Mouse (Mus musculus): ENCODE results near the gene Mthfd1l.

Mthfd1l gene

DNA sequence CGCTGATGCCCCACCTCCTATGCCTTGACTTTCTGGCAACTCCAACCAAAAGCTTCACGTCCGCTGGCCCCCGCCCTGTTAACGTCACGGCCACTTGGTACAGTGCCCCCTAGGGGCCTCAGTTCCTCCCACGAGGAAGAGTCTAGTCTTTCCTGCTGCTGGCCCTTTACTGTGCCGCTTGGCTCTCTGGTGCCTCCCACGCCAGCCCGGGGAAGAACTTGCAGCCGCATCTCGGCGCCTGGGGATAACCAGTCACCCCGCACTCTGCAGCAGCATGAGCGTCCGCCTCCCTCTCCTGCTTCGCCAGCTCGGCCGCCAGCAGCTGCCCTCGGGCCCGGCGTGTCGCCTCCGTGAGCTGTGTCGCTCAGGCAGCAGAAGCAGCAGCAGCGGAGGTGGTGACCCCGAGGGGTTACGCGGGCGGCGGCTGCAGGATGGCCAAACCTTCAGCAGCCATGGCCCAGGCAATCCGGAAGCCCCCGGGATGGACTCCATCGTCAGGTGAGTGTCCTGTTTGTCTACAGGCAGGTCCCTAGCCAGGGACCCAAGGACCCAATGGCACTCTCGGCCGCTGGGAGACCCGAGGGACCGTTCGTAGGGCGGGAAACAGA, at the start of gene Mthfd1l:
TSS of gene Mthfd1l (plus strand) at position 138 of the 608 bp plus-strand sequence.
- peak; percentile 88 for DNase-seq (ENCODE audit: low spot score)

DNA sequence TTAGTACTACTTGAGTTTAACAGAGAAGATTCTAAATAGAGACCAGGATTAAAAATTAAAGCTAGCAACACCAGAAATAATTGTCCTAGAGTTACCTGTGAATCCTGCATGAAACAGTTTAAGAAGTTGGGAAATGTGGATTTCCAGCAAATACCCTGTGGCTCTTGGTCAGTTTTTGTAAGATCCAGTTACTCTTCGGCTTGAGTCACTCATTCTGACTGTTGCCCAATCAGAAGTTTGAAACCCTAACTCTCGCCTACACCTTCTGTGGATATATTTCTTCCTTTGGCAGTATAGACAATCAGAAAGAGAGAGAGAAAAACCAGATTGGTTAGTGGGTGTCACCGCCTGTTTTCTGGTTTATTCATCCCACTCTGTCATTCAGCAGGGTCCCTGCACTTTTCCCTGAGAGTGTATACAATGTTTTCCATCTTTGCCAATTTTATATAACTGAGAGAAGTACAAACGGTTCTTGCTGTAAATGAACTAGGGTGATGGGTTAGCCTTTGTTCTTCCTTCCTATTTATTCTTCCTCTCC, 44.8 kb upstream of the Mthfd1l start:
- no peak for DNase-seq (ENCODE audit: low spot score)

DNA sequence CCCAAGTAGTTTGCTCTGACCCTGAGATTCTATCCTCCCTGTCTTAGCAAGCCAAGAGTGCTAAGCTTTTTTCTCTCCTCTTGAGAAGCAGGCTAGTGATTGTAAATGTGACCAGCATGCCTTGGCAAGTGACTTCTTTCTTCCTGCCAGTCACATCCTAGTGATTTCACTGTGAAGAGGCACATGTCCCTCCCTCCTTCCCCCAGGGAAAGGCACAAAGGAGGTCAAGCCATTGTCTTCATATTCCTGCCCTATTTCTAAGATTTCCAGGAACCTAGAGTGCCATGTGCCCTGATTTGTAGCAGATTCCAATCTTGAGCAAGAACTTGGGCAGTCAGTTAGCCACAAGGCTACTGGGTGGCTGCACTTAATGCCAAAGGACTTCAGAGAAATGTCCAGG, 41.1 kb upstream of the Mthfd1l start:
- no peak for DNase-seq (ENCODE audit: low spot score)

DNA sequence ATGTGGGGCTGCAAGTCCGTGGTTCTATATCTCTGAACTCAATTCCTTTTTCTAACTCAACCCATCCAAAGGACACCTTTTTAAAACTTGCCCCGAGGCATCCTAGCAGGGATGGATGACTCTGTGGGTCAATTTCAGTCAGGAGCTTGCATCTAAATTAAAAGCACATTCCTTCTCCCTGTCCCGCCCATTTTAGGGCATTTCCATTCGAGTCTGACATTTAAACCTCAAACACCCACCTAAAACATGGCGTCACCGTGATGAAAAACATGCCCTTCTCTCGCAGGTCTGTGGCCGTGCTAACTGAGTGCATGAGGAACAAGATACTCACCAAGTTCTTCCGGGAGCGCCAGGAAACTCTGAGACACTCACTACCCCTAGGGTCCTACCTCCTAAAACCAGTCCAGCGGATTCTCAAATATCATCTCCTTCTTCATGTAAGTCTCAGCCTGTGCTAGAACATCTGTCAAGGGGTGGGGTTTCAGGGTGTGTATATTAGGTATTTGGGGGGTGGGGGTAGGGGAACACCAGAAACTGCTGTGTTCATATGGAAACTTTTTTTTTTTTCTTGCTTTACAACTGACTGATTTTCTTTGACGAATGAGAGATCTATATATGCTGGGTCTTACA, 39.5 kb upstream of the Mthfd1l start:
- no peak for DNase-seq (ENCODE audit: low spot score)

DNA sequence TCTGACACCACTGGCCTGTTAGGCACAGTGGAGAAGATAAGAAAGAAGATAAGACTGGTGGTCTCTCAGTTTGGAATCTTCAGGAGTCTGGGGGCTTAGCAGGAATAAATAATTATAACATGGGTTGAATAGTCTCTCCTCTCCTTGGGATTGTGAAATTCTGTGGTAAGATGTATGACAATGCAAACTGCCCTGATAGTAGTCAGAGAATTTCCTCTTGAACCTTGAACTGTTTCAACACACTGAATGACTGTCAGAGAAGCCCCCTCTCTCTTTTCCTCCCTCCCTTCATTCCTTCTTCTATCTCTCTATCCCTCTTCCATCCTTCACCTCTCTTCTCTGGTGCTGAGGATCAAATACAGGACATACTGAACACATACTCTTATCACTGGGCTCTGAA, 36.1 kb upstream of the Mthfd1l start:
- no peak for DNase-seq (ENCODE audit: low spot score)

DNA sequence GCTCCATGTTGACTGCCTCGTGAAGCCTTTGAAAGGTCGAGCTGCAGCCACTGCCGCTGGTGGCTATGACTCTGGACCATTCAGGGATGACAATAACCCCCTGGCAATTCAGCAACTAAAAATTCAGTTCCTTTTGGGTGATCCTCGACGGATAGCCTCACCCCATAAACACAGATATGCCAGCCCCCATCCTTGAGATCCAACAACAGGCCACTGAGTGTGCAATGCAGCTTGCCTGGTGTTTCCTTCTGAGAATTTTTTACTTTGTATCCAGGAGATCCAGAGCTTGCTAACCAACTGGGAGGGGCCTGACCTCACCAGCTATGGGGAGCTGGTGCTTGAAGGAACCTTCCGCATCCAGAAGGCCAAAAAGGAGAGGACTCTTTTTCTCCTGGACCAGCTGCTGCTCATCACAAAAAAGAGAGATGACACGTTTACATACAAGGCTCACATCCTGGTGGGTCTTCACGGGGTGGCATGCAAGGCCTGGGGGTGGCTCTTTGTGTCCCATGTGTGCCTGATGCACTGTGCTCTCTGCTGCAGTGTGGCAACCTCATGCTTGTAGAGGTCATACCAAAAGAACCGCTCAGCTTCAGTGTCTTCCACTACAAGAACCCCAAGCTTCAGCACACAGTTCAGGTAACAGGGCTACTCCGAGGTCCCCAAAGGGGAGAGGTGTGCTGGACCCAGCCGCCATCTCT, 32.9 kb upstream of the Mthfd1l start:
- DNase-seq (ENCODE audit: low spot score), result no peak

DNA sequence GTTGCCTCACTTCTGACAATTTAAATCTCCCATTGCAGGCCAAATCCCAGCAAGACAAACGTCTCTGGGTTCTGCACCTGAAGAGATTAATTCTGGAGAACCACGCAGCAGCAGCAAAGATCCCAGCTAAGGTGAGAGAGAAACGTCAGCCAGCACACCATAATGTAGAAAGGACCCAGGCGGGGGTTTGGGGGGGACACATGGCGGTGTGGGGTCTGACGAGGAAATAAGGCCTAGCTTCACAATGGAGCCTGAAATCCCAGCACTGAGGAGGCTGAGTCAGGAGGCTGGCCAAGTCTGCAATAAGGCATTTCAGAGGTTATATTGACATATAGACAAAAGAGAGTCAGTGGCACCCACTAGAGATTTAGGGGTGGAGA, 32.3 kb upstream of the Mthfd1l start:
- no peak for DNase-seq (ENCODE audit: low spot score)

DNA sequence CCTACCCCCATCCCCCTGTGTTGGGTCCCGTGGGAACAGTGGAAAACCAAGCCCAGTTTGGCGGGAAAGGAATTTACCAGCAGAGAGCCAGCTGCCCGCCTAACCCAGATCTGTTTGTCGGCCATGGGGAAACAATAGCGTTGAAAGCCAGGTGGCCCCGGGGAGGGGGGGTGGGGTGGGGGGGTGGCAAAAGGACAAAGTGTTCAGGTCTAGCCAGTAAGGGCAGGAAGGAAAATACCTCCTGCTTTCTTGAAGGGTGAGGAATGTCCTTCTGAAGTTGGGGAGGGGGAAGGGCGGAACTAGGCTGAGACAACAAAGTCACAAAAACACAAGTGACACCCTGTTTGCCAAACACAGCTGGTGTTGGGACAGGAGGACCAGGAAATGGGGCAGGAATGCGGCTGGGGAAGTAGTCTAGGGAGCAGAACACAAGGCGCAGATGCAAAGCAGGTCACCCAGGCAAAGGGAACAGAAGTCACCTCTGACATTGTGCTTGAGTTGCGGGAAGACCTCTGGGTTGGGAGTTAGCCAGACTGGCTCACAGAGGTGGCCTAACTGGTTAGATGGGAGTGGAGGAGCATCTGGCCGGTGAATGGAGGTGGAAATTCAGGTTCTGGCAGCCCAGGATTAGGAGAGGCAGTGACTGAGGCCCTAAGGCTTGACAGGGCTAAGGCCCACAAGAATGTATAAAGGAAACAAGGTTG, 31.7 kb upstream of the Mthfd1l start:
- peak; percentile 73 for DNase-seq (ENCODE audit: low spot score)

DNA sequence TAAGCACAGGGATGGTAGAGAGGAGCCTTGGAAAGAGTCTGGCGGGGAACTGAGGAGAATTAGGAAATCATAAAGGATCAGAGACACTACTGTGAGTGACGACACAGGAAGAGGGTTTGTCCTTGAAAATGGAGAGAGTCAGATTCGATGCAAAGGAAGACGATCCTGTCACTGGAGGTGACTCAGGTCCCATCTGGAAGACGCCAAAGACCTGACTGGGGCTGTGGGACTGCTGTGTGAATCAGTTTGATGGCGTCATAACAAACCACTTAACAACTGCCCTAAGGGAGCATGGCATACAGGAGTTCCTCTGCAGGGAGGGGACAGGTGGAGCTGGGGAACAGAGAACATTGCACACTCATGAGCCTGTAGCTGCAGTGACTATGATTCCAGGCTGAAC, 30.6 kb upstream of the Mthfd1l start:
- DNase-seq (ENCODE audit: low spot score), result no peak

DNA sequence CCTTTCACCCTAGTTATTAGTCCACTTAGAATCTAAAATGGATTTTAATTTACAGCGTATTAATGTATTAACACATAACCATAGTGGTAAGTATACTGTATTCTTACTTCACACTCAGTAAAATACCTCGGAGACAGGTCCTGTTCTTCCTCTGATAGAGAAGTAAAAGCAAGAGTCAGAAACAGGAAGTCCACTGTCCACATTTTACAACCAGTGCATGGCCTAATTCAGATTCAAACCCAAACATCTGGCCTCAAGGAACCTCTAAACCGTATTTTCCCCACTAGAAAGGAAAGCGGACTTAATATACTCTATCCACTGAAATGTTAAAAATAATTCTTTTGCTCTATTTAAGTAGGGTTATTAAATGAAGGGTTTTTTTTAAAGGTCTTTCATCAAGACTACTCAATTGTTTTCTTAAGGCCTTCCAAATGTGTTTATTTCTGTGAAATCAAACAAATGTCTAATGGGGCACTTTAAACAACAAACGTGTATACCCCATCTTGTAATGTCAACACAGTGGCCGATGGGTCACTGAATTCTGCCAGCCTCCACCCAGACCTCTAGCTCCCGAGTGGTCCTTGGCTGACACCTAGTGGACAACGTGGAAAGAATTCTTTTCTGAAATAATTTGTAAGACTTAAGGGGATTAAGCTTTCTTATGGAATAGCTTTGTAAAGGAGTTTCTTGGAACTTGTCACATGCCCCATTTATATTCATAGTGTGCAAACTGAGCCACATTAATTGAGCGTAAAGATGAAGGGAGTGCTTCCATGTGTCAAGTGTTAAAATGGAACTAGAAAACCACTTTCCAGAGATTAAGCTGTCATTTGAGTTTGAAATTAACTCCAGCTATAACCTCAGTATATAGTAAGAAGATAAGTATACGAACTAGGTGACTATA, 29.2 kb upstream of the Mthfd1l start:
- peak; percentile 88 for DNase-seq (ENCODE audit: low spot score)

DNA sequence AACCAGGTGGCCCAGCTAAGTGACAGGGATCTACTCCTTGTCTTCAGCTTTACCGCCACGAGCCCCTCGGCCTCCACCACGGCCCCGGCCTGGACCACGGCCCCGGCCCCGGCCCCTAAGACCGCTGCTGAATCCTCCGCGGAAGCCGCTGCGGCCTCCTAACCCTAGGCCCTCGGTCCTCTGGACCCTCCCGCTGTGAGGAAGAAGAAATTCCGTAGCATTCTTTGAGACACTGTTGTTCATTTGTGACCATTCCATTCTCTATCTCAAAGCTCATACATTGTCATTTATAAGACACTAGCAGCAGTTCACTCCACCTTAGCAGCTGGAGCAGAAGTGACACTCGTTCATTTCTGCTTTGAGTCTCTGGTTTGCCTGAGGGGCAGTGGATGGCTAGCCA, 26.0 kb upstream of the Mthfd1l start:
- no peak for DNase-seq (ENCODE audit: low spot score)

DNA sequence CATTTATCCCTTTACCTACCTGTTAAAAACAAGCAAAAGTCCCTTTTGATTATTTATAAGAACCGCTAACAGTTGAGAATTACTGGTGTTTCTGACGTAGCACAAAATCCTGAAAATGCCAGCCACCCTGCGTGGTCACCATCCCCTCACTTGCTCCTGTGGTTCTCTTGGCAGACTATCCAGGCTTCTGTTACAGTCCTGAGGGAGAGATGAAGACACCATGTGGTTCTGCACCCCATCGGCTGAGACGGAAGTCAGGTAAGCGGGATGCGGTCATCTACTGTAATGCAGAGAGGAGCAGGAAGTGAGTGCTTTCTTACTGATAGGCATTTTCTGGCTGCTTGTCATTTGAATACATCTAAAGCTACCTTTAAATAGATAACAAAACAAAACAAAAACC, 25.6 kb upstream of the Mthfd1l start:
- DNase-seq (ENCODE audit: low spot score), result no peak

DNA sequence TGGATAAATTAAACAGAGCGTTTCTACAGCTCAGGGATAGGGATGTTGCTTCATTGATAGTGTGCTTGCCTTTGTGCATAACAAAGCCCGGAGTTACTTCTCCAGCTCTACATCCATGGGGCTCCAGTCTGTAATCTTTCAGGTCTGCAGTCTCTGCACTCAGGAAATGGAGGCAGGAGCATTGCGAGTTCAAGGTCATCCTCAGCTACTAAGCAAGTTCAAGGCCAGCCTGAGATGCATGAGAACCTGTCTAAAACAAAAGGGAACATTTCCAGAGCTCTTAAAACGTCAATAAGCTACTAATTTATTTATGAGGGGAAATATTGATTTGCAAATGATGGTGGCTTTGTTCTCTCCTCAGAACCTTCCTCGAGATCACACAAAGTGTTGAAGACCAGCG, 23.6 kb upstream of the Mthfd1l start:
- DNase-seq (ENCODE audit: low spot score), result no peak

DNA sequence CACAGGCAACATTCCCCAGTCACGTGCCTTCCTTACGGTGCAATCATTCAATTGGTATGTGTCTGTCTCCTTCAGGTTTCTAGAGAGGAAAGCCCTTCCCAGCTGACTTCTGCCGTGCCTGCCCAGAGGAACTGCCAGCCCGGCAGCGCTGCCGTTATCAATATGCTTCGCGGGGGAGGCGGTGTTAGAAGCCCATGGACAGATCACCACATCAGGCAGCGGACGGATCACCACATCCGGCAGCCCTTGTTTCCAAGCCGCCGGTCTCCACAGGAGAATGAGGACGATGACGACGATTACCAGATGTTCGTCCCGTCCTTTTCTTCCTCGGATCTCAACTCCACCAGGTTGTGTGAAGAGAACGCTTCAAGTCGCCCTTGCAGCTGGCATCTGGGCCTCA, 16.4 kb upstream of the Mthfd1l start:
- no peak for DNase-seq (ENCODE audit: low spot score)

DNA sequence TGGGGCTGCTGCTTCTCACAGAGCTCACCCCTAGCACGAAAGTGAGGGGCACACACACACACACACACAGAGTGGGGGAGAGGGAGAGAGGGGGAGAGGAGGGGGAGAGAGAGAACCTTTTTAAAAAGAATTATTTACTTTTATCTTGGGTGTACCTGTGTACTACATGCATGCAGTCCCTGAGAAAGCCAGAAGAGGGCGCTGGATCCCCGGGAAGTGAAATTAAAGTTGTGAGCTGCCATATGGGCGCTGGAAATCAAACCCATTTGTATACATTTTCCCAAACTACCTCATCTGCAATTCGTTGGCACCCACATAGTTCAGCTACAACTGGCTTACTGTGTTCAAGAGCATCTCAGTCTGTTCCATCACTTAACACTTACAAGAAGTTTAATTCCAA, 14.3 kb upstream of the Mthfd1l start:
- DNase-seq (ENCODE audit: low spot score), result no peak

DNA sequence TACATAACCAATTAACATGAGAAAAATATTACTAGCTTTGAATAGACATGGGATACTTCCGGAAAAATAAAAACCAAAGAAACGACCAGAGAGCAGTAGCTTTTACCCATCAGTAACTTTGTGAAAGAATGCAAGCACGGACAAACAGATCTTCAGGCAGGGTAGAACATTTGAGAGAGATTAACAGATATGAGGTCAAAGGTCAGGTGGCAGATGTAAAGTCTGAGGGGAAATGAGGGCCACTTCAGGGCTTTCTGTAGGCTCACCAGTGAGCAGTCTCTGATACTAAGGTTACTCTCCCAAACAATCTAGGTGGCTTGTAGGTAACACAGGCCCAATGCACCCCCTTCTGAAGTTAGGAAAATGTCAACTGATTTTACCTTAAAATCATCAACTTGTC, 3.9 kb upstream of the Mthfd1l start:
- DNase-seq (ENCODE audit: low spot score), result peak; percentile 63

DNA sequence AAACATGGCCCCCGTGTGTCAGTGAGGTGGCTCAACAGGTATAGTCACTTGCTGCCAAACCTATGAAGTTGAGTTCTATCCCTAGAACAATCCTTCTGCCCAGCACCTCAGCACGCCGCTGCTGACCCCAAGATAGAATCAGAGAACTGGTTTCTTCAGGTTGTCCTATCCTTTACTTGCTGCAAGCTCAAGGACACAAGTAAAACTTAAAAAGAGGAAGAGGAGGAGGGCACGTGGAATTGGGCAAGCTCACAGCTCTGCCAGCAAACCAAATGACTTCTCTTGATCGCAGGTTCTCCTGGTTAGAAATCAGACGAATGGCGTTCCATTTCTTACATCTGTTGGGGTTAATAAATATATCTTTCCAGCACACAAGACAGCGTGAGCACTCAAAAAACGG, 681 bp upstream of the Mthfd1l start:
- no peak for DNase-seq (ENCODE audit: low spot score)

DNA sequence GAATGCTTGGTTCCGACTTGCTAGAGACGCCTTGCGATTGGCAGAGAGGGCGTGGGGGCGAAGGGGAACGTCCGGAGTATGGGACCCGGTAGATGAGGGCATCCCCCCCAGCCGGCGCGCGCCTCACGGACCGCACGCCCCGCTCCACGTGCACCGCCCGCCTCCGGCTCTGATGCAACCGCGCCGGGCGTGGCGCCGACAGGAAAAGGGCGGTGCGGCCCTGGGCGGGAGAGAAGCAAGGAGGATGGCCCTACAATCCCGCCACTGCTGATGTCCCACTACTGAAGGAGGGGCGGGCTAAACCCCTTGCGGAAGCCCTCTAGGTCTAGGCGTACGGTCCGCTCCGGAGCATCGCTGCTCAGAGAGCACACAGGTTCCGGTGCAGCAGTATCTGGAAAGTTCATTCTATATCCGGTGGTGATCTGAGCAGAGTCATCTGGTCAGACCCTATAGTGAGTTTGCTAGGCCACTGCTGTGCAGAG, 712 bp downstream of the Mthfd1l start:
- DNase-seq (ENCODE audit: low spot score), result peak; percentile 94

DNA sequence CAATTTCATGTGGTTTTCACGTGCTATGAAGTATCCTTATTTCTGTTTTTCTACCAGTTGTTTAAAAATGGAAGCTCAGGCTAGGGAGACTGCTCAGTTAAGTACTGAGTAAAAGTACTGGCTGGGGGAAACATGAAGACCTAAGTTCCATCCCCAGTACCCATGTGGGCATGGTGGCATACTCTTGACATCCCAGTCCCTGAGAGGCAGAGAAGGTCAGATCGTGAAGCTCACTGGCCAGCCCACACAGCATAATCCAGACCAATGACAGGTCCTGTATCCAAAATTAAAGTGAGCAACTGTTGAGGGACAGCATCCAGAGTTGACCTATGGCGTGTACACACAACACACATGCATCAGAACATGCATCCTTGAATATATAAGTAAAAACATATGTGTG, 1.5 kb downstream of the Mthfd1l start:
- DNase-seq (ENCODE audit: low spot score), result no peak

DNA sequence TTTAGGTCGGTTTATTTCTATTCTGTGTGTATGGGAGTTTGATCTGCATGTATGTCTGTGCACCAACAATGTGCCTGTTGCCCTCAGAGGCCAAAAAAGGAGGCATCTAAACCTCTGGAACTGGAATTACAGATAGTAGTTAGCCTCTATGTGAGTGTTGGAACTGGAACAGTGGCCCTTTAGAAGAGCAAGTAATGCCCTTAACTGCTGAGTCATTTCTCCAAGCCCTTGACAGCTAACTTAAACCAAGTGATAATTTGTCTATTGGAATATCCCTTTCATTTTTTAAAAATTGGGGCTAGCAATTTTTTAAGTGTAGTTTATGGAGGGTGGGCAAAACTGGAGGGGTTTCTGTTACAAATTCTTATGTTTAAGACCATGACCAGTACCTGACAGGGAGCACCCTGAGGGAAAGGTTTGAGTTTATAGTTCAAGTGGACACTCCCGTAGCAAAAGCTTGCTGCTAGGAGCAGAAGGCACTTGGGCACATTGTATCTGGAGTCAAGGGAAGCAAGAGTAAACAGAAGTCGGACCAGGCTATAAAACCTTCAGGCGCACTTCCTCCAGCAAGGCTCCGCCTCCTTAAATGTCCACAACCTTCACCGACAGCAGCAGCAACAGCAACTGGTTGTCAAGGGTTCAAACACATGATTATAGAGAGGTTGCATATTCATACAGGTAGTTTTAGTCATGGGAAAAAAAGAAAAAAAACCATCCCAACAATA, 3.1 kb downstream of the Mthfd1l start:
- no peak for DNase-seq (ENCODE audit: low spot score)

DNA sequence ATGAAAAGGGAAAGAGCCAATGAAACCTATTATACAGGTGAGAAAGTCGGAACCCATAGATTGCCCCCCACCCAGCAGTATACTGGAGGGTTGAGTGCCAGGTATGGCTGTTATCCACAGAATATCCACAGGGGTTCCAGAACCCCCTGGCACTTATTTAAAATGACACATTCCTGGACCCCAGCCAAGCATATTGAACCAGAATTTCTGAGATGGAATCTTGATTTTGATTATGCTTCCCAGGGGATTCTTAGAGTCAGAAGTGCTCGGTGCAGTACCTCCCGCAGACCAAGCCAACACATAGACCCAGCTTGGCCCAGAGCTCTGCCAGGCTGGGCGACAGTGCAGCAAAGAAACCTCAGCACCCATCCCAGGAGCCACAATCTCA, 3.7 kb downstream of the Mthfd1l start:
- DNase-seq (ENCODE audit: low spot score), result no peak

Measured in embryo, embryonic 10 days (tissue).